Mouse (Mus musculus): ENCODE results near the gene Sprr2d. TPM values are rescaled to one million over a fixed set of nuclear protein-coding genes. Genes with fewer than 3 reads are reported as not detected.

Sprr2d gene
- polyA plus RNA-seq (2015; fragmentation: Nextera tagmentation; extraction: Ambion mirVana), result not detected in 2 replicates

DNA sequence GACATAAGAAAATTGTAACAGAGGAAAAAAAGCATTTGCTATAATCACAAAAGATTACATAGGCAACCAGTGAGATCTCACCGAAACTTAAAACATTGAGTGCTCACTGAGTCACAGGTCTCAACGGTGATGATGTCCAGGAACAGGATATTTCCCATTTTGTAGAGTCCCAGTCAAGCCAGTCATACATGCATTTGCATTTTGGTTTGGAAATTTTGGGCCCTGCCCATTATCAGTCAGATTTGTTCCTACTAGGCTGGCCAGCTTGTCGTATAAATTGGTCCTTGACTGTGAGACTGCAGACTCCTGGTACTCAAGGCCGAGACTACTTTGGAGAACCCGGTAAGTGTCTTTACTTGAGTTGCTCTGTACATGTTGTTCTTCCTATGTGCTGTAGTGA is at the start of gene Sprr2d:
Gene Sprr2d, plus strand, starts transcription at position 301 of the 400 bp plus-strand sequence.
- no peak within 1 kb of the TSS for H3K27ac ChIP-seq
- no peaks in the 10 kb centered on the region for H3K36me3 ChIP-seq
- H3K4me2 ChIP-seq, result no peak within 1 kb of the TSS
- ATAC-seq (ENCODE audit: low FRiP score), result no peak
- H3K4me1 ChIP-seq (replicated peaks), result no peaks in the 10 kb centered on the region
- no peaks in the 10 kb centered on the region for H3K9me3 ChIP-seq
- H3K27me3 ChIP-seq, result no peaks in the 10 kb centered on the region
- no peak within 1 kb of the TSS for H3K9ac ChIP-seq
- 88% methylated on average over 5 of the region's 5 CpGs for WGBS
- no peak within 1 kb of the TSS for H3K4me3 ChIP-seq

- WGBS, result 91% methylated on average over 1 of the region's 1 CpGs
- Histone ChIP-seq H3K4me2 (no peak overlapping the region), H3K4me3 (no peak overlapping the region), H3K9me3 (no peaks in the 10 kb centered on the region), H3K27ac (no peak overlapping the region), H3K4me1 (replicated peaks) (no peaks in the 10 kb centered on the region), H3K36me3 (no peaks in the 10 kb centered on the region), H3K27me3 (no peaks in the 10 kb centered on the region), H3K9ac (no peak overlapping the region)
- ATAC-seq (ENCODE audit: low FRiP score), result no peak
These were observed 31.5 kb upstream of the Sprr2d start for GRCm38 (mm10) chr3:92307406-92307805.

GRCm38 (mm10) chr3:92316320-92316719 is 22.6 kb upstream of the Sprr2d start, which contains the start of gene Sprr2b:
TSS of gene Sprr2b (plus strand) at chr3:92316620.
- H3K4me3 ChIP-seq, result no peak within 1 kb of the TSS
- no peaks in the 10 kb centered on the region for H3K9me3 ChIP-seq
- H3K4me2 ChIP-seq, result no peak within 1 kb of the TSS
- no peaks in the 10 kb centered on the region for H3K36me3 ChIP-seq
- no peaks in the 10 kb centered on the region for H3K27me3 ChIP-seq
- no peak within 1 kb of the TSS for H3K27ac ChIP-seq
- H3K4me1 ChIP-seq (replicated peaks), result no peaks in the 10 kb centered on the region
- H3K9ac ChIP-seq, result no peak within 1 kb of the TSS
- no peak for ATAC-seq (ENCODE audit: low FRiP score)
- 80% methylated on average over 2 of the region's 2 CpGs for whole genome bisulfite sequencing

GRCm38 (mm10) chr3:92317384-92317783 is 21.6 kb upstream of the Sprr2d start:
- Histone ChIP-seq H3K27me3 (no peaks in the 10 kb centered on the region), H3K27ac (no peak overlapping the region), H3K4me2 (no peak overlapping the region), H3K4me1 (replicated peaks) (no peaks in the 10 kb centered on the region), H3K4me3 (no peak overlapping the region), H3K9ac (no peak overlapping the region), H3K36me3 (no peaks in the 10 kb centered on the region), H3K9me3 (no peaks in the 10 kb centered on the region)
- 74% methylated on average over 2 of the region's 2 CpGs for WGBS
- no peak for ATAC-seq (ENCODE audit: low FRiP score)

DNA sequence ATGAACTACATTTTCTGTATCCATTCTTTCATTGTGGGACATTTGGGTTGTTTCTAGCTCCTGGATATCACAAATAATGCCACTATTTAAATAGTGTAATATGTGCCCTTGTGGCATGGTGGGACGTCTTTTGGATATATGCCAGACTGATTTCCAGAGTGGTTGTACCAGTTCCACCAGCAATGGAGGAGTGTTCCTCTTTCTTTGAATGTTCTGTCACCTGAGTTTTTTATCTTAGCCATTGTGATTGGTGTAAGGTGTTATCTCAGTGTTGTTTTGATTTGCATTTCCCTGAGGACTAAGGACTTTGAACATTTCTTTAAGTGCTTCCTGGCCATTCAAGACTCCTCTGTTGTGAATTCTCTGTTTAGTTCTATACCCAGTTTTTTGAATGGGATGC is 2.7 kb upstream of the Sprr2d start:
- no peak overlapping the region for H3K9ac ChIP-seq
- H3K9me3 ChIP-seq, result no peaks in the 10 kb centered on the region
- no peak overlapping the region for H3K27ac ChIP-seq
- WGBS, result 86% methylated on average over 1 of the region's 1 CpGs
- no peak overlapping the region for H3K4me2 ChIP-seq
- ATAC-seq (ENCODE audit: low FRiP score), result no peak
- no peaks in the 10 kb centered on the region for H3K36me3 ChIP-seq
- no peaks in the 10 kb centered on the region for H3K27me3 ChIP-seq
- H3K4me1 ChIP-seq (replicated peaks), result no peaks in the 10 kb centered on the region
- no peak overlapping the region for H3K4me3 ChIP-seq

DNA sequence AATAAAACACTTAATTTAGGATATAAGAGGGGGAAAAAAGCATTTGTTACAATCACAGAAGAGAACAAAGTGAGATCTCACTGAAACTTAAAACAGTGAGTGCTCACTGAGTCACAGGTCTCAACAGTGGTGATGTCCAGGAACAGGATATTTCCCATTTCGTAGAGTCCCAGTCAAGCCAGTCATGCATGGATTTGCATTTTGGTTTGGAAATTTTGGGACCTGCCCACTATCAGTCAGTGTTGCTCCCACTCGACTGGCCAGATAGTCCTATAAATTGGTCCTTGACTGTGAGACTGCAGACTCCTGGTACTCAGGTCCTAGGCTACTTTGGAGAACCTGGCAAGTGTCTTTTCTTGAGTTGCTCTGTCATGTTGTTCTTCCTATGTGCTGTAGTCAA is 12.9 kb downstream of the Sprr2d start, which contains the start of gene Sprr2e:
Gene Sprr2e, plus strand, starts transcription at position 301 of the 400 bp plus-strand sequence.
- Histone ChIP-seq H3K27me3 (no peaks in the 10 kb centered on the region), H3K36me3 (no peaks in the 10 kb centered on the region), H3K9me3 (no peaks in the 10 kb centered on the region), H3K27ac (no peak within 1 kb of the TSS), H3K9ac (no peak within 1 kb of the TSS), H3K4me1 (replicated peaks) (no peaks in the 10 kb centered on the region), H3K4me2 (no peak within 1 kb of the TSS), H3K4me3 (no peak within 1 kb of the TSS)
- 85% methylated on average over 2 of the region's 2 CpGs for WGBS
- no peak for ATAC-seq (ENCODE audit: low FRiP score)

DNA sequence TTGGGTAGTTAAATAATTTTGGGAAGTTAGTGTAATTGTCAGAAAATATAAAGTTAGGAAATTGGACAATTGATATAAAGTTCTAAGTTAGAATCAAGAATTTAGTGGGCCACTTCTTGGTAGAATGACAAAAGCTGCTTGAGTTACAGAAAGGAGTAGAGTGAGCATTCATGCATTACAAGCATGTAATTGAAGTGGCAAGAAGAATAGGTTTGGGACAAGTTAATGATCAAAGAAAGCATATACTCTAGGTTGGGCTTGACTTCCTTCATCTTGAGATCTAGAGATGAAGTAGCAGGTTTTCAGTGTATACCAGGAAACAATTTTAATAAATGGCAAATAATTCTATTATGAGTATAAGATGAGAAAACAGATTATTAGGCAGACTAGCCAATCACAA is 22.7 kb downstream of the Sprr2d start:
- H3K27me3 ChIP-seq, result no peaks in the 10 kb centered on the region
- H3K4me2 ChIP-seq, result no peak overlapping the region
- no peak for ATAC-seq (ENCODE audit: low FRiP score)
- no peaks in the 10 kb centered on the region; the same call in 1 of the 2 replicates for H3K9me3 ChIP-seq
- H3K4me1 ChIP-seq (replicated peaks), result no peaks in the 10 kb centered on the region
- no peak overlapping the region for H3K27ac ChIP-seq
- no peaks in the 10 kb centered on the region for H3K36me3 ChIP-seq
- H3K9ac ChIP-seq, result no peak overlapping the region
- no peak overlapping the region for H3K4me3 ChIP-seq

DNA sequence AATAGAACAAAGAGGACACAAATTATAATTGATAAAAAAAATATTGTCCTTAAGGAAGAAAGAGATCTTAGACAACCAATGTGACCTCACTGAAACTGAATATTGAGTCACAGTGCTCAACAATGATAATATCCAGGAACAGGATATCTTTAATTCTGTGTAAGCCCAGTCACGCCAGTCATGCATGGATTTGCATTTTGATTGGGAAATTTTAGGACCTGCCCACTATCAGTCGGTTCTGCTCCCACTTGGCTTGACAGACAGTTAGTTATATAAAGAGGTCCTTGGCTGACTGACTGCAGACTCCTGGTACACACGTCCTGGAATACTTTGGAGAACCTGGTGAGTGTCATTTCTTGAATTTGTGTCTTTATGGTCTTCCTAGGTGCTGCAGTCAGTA is 25.9 kb downstream of the Sprr2d start, which contains the start of gene Sprr2f:
Gene Sprr2f, plus strand, starts transcription at position 301 of the 400 bp plus-strand sequence.
- WGBS, result 73% methylated on average over 3 of the region's 3 CpGs

GRCm38 (mm10) chr3:92373613-92374012 is 34.7 kb downstream of the Sprr2d start:
- H3K27ac ChIP-seq, result no peak overlapping the region
- no peak overlapping the region for H3K4me3 ChIP-seq
- H3K9ac ChIP-seq, result no peak overlapping the region
- 80% methylated on average over 2 of the region's 2 CpGs for WGBS
- no peaks in the 10 kb centered on the region for H3K36me3 ChIP-seq
- H3K4me1 ChIP-seq (replicated peaks), result no peaks in the 10 kb centered on the region
- H3K27me3 ChIP-seq, result no peaks in the 10 kb centered on the region
- no peak for ATAC-seq (ENCODE audit: low FRiP score)
- H3K4me2 ChIP-seq, result no peak overlapping the region
- H3K9me3 ChIP-seq, result no peaks in the 10 kb centered on the region

More for the DNA sequence above, 25.9 kb downstream of the Sprr2d start, which contains the start of gene Sprr2f:
- H3K27me3 ChIP-seq, result no peaks in the 10 kb centered on the region
- no peak within 1 kb of the TSS for H3K4me3 ChIP-seq
- no peak for ATAC-seq (ENCODE audit: low FRiP score)
- no peaks in the 10 kb centered on the region for H3K9me3 ChIP-seq
- no peak within 1 kb of the TSS for H3K27ac ChIP-seq
- no peak within 1 kb of the TSS for H3K4me2 ChIP-seq
- no peaks in the 10 kb centered on the region for H3K36me3 ChIP-seq
- no peak within 1 kb of the TSS for H3K9ac ChIP-seq
- no peaks in the 10 kb centered on the region for H3K4me1 ChIP-seq (replicated peaks)

DNA sequence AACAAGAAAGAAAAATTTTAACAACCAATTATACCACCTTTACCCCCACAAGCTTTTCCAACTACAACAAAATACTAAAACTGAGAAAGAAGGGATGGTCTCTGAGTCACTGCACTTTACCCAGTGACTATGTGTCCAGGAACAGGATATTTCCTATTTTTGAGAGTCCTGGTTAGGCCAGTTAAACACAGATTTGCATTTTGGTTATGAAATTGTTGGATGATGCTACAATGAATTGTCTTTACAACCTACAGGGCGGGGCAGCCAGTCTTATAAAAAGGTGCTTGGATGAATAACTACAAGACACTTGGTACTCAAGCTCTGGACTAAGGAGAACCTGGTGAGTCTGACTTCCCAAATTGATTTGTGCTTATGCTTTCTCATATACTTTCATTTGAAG is 46.4 kb downstream of the Sprr2d start, which contains the start of gene Sprr2h:
Gene Sprr2h, plus strand, starts transcription at position 301 of the 400 bp plus-strand sequence.
- H3K36me3 ChIP-seq, result no peaks in the 10 kb centered on the region
- H3K27me3 ChIP-seq, result no peaks in the 10 kb centered on the region
- no peaks in the 10 kb centered on the region for H3K9me3 ChIP-seq
- no peaks in the 10 kb centered on the region for H3K4me1 ChIP-seq (replicated peaks)
- no peak for ATAC-seq (ENCODE audit: low FRiP score)
- 87% methylated on average over 1 of the region's 1 CpGs for WGBS
- H3K27ac ChIP-seq, result no peak within 1 kb of the TSS
- no peak within 1 kb of the TSS for H3K4me3 ChIP-seq
- no peak within 1 kb of the TSS for H3K4me2 ChIP-seq
- no peak within 1 kb of the TSS for H3K9ac ChIP-seq

Other genes starting within 250 kb of the Sprr2d start
- gene Prr9, start 215.2 kb upstream of the Sprr2d start, polyA plus RNA-seq (2015; fragmentation: Nextera tagmentation; extraction: Ambion mirVana), result not detected in 2 replicates
- gene Lelp1, start 196.4 kb upstream of the Sprr2d start, polyA plus RNA-seq (2015; fragmentation: Nextera tagmentation; extraction: Ambion mirVana), result not detected in 2 replicates
- not detected in 2 replicates for gene Sprr2a1, start 123.3 kb upstream of the Sprr2d start, polyA plus RNA-seq (2015; fragmentation: Nextera tagmentation; extraction: Ambion mirVana)
- not detected in 2 replicates for gene Sprr2a2, start 123.2 kb upstream of the Sprr2d start, polyA plus RNA-seq (2015; fragmentation: Nextera tagmentation; extraction: Ambion mirVana)
- gene Sprr2a3, start 53.7 kb upstream of the Sprr2d start, polyA plus RNA-seq (2015; fragmentation: Nextera tagmentation; extraction: Ambion mirVana), result not detected in 2 replicates
- 0.35 TPM in 1 of 2 replicates, not detected in the other for gene Sprr2b, start 22.5 kb upstream of the Sprr2d start, polyA plus RNA-seq (2015; fragmentation: Nextera tagmentation; extraction: Ambion mirVana)
- gene Sprr2e, start 13.0 kb downstream of the Sprr2d start, polyA plus RNA-seq (2015; fragmentation: Nextera tagmentation; extraction: Ambion mirVana), result not detected in 2 replicates
- not detected in 2 replicates for gene Sprr2f, start 26.0 kb downstream of the Sprr2d start, polyA plus RNA-seq (2015; fragmentation: Nextera tagmentation; extraction: Ambion mirVana)
- gene Sprr2h, start 46.5 kb downstream of the Sprr2d start, polyA plus RNA-seq (2015; fragmentation: Nextera tagmentation; extraction: Ambion mirVana), result not detected in 2 replicates
- not detected in 2 replicates for gene Sprr2i, start 68.9 kb downstream of the Sprr2d start, polyA plus RNA-seq (2015; fragmentation: Nextera tagmentation; extraction: Ambion mirVana)
- not detected in 2 replicates for gene Sprr2j-ps, start 78.9 kb downstream of the Sprr2d start, polyA plus RNA-seq (2015; fragmentation: Nextera tagmentation; extraction: Ambion mirVana)
- gene Gm9774, start 90.3 kb downstream of the Sprr2d start, polyA plus RNA-seq (2015; fragmentation: Nextera tagmentation; extraction: Ambion mirVana), result 9.0 and 11.1 TPM in 2 replicates
- not detected in 2 replicates for gene Sprr2k, start 93.4 kb downstream of the Sprr2d start, polyA plus RNA-seq (2015; fragmentation: Nextera tagmentation; extraction: Ambion mirVana)
- not detected in 2 replicates for gene Sprr1b, start 99.6 kb downstream of the Sprr2d start, polyA plus RNA-seq (2015; fragmentation: Nextera tagmentation; extraction: Ambion mirVana)
- gene Sprr3, start 119.6 kb downstream of the Sprr2d start, polyA plus RNA-seq (2015; fragmentation: Nextera tagmentation; extraction: Ambion mirVana), result not detected in 2 replicates
- gene Sprr1a, start 146.8 kb downstream of the Sprr2d start, polyA plus RNA-seq (2015; fragmentation: Nextera tagmentation; extraction: Ambion mirVana), result not detected in 2 replicates
- gene Sprr4, start 161.4 kb downstream of the Sprr2d start, polyA plus RNA-seq (2015; fragmentation: Nextera tagmentation; extraction: Ambion mirVana), result not detected in 2 replicates
- gene 2310046K23Rik, start 195.4 kb downstream of the Sprr2d start, polyA plus RNA-seq (2015; fragmentation: Nextera tagmentation; extraction: Ambion mirVana), result not detected in 2 replicates
- not detected in 2 replicates for gene Ivl, start 234.6 kb downstream of the Sprr2d start, polyA plus RNA-seq (2015; fragmentation: Nextera tagmentation; extraction: Ambion mirVana)
- gene Smcp, start 249.9 kb downstream of the Sprr2d start, polyA plus RNA-seq (2015; fragmentation: Nextera tagmentation; extraction: Ambion mirVana), result not detected in 2 replicates

Measured in hindbrain, embryonic 13.5 days (tissue).